Mouse (Mus musculus): ENCODE data around the gene Limch1.

The Limch1 gene

DNA sequence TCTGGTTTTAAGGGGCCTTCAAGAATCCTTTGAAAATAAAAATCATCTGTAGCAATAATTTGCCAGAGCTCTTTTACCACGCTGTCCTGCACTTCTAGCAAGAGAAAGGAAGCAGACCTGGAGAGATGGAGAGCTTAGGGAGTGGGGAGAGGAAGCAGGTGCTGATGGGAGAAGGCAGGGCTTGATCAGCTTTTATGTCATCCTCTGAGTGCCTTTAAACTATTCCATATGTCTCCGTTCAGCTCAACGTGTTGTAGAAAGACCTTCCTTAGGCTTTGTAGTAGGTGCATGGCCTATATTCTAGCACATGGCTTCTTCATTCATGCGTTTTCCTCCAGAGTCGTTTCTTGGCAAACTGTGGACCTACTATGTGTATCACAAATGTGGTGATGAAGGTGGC, 237.5 kb downstream of the Limch1 start:
- DNase-seq (ENCODE audit: low spot score), result no peak

DNA sequence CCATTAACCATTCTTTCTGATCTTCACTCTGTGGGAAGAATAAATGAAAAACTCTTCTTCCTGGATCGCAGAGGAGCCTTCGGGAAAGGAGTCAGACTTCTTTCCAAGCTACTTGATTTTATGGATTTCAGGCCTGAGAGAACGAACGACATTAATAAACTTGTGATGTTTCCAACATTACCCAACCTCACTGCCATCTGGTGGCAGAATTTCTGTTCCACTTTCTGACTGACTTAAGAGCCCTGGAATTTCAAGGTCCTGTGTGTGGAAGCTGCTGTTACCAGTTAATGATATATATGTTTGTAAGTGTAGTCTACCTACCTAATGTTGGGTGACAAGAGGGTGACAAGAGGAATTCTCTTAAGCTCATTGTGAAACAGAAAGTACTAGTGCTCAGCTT, 243.3 kb downstream of the Limch1 start:
- DNase-seq (ENCODE audit: low spot score), result no peak

GRCm38 (mm10) chr5:66989531-66989930, 243.9 kb downstream of the Limch1 start:
- DNase-seq (ENCODE audit: low spot score), result no peak

DNA sequence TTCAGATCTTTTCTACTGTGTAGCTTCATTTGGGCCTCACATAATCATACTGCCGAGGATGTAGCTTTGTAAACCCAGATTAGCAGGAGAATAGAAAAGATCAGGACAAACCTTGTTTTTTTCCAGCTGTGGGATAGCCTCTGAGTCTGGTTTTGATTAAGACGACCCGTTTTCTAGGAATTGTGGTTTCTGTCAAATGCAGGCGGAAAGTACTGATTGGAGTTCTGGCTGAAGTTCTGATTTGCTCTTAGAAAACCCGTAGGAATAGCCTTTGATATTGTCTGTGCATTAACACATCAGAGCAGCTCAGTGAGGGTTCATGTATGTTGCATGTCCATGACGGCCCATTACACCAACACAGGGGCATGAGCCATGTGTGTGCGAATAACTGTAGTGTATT, 246.8 kb downstream of the Limch1 start:
- no peak for DNase-seq (ENCODE audit: low spot score)

DNA sequence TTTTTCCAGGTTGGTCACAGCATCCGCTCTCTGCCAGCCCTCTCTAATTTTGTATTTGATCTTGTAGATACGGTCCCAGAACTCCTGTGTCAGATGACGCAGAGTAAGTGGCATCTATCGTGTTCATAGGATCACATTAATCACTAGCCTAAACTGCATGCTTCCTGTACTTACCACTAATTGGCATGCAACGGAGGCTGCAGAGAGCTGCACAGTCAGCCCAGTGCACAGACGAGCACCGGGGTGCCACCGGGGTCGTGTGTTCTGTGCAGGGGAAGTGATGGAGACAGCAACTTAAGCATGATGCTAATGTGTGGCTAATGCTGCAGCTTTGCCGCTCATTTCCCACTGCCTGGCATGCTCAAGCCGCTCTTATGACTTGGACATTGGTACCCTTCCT, 247.4 kb downstream of the Limch1 start:
- DNase-seq (ENCODE audit: low spot score), result no peak

DNA sequence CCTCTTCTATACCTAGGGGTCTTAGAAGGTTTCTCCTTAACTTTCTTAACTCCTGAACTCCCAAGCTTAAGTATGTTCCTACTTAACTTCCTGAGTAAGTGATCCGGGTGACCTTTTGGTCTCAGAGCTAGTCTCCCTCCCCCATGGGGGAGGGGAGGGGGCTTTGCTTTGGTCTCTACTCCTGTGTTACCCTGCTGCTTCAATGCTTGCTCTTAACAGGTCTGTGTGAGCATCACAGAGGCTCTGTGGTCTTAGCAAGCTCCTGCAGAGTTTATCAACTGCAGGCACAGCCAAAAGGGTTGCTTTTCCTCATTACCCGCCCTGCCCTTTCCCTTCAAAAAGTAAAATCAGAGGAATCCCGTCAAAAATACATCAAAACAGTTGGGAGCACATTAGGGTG, 250.5 kb downstream of the Limch1 start:
- DNase-seq (ENCODE audit: low spot score), result no peak

GRCm38 (mm10) chr5:66996886-66997599, 251.4 kb downstream of the Limch1 start:
- DNase-seq (ENCODE audit: low spot score), result peak; percentile 46

DNA sequence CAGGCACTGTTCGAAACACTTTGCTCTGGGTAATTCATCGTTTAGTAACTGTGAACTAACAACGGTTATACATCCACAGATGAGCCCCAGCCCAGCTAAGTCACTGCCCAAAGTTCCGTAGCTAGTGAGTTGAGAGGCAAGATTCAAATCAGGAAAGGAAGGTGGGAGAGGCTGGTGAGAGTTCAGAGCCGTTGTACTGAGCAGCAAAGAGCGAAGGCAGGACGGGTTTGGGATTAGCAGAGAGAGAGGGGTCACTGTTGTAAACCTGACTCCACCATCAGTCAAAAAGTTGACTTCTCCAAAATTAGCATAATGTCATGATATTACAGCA, 251.9 kb downstream of the Limch1 start:
- DNase-seq (ENCODE audit: low spot score), result no peak

DNA sequence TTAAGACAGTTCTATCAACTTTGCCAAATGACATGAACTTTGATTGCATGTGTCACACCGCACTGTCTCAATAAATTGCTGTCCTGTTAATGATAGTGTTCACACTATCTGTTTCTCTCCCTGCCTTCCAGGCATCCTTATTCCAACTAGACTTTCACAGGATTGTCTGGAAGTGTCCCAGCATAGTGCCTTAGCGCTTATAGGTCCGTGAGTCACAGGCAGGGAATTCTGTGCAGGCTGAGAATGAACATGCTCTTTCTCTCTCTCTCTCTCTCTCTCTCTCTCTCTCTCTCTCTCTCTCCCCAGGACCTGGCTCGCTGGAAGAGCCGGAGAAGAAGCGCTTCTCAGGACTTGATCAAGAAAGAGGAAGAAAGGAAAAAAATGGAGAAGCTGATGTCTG, 252.7 kb downstream of the Limch1 start:
- no peak for DNase-seq (ENCODE audit: low spot score)

DNA sequence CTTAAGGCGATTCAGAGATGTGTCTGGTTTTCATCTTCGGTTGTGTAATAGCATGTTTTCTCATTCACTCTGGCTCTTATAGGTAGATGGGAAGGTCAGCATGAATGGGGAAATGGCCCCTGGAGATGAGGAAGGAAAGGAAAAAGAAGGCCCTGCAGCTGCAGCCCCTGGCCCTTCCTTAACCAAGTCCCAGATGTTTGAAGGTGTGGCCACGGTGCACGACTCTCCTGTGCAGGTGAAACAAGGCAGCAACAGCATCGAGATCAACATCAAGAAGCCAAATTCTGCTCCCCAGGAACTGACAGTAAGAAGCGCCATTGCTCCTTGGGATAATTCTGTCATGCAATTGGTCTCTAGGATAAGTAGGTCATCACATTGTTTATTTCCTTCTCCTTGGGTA, 256.7 kb downstream of the Limch1 start:
- DNase-seq (ENCODE audit: low spot score), result no peak

GRCm38 (mm10) chr5:67004619-67005018, 259.0 kb downstream of the Limch1 start:
- DNase-seq (ENCODE audit: low spot score), result no peak

- DNase-seq (ENCODE audit: low spot score), result no peak
Measured at GRCm38 (mm10) chr5:67011043-67011870, 265.6 kb downstream of the Limch1 start.

DNA sequence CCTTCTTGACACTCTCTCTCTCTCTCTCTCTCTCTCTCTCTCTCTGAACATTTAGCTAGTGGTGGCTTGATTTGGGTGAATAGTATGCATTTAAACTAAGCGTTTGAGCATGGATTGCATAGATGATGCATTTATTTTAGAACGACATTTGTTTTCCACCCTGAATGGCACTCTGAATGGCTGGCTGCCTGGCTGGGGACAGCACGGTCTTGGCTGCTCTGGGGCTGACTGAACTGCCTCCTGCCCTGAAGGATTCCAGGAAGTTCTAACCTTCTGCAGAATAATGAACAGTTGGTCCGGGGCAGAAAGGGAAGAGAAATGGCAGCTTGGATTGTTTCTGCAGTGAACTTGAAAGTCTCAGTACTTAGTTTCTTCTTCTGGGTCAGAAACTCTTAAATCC, 266.4 kb downstream of the Limch1 start:
- DNase-seq (ENCODE audit: low spot score), result no peak

DNA sequence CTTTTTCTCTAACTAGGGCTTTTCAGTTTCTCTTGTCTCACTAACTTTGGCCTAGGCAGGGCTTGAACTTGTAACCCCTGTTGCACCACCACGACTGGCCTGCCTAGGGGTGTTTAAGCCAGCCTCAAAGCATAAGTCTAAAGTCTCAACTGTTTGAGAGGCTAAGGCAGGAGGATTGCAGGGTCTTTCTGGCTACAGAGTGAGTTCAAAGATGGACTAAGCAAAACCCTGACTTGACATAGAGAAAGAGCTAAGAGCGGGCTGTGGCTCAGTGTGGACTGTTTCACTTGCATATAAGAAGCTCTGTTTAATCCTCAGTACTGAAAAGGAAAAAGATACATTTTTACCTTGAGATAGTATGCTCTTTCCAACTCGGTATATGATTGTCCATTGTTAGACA, 268.3 kb downstream of the Limch1 start:
- DNase-seq (ENCODE audit: low spot score), result no peak

DNA sequence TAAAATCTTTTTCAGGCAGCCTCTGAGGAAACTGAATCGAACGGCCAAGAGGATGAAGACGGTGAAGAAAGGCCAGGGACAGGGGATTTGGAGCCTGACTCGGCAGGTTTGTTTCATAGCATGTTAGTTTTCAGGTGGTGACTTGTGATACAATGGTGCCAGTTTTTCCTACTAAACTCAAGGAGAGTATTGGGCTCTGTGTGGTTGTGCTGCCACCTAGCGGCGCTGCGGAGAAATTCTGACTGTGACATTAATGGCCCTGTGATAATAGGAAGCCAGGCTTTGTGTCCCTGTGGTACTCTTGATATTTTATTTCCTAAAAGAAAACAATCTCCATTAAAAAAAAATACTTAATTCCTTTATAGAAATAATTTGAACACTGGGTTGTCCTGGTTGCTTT, 270.8 kb downstream of the Limch1 start:
- peak; percentile 21 for DNase-seq (ENCODE audit: low spot score)

DNA sequence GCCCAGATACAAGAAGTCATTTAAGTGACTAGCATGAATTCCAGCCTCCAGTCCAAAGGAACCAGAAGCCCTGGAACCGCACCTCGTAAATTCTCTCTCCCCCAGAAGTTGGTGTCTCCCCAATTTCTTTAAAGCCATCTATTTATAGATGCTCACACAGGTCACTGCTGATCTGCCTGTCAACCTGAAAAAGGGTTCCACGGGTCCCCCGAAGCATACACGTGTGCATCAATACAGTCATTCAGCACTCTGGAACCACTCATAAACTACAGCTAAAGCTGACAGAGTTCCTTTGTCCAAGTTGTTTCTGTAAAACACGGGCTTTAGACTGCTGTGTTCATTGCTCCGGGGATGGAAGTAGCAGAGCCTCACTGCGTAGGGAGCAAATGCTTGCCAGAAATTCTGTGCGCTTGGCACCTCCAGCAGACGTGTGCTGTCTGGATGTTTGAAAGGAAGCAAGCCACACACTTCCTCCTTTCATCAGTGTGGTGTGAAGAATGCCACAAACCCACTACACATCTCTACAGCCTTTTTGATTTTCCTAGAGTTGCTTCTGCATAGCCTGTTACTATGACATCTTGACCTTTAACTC, 278.9 kb downstream of the Limch1 start:
- DNase-seq (ENCODE audit: low spot score), result no peak

DNA sequence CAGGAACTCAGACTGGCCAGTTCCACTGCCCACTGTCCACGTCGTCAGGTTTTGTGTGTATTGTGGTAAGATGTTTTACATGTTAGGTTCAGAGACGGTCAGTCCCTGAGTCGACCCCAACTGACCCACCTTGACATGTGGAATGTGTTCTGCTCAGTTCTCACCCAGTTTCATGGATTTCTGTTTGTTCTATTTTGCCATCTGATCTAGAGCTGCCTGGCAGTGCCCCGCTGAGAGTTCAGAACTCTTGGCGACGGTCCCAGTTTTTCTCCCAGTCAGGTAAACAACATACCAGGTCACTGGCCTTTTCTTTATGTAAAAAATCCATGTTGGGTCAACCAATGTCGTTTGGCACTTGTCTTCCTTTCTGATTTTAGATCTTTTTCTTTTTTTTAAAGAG, 279.5 kb downstream of the Limch1 start:
- no peak for DNase-seq (ENCODE audit: low spot score)

DNA sequence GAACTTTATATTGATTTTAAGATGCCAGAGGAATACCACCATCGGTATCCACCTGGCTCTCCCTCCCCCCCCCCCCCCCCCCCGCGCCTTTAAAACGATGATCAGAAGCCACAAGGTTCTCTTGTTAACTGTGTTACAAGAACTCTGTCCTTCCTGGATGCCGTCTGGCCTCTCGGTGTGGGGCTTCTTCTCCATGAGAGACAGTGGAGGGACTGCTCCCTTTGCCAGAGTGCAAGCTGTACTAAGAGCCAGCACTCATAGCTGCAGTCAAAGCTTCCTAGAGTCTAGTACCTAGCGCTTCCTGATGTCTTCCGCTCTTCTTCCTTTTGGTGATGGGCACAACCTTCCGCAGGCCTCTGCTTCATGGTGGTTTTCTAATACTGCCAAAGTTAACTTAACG, 280.0 kb downstream of the Limch1 start:
- DNase-seq (ENCODE audit: low spot score), result no peak

- DNase-seq (ENCODE audit: low spot score), result no peak
Measured at GRCm38 (mm10) chr5:67028786-67029185, 283.2 kb downstream of the Limch1 start.

GRCm38 (mm10) chr5:67029946-67030345, 284.3 kb downstream of the Limch1 start:
- no peak for DNase-seq (ENCODE audit: low spot score)

DNA sequence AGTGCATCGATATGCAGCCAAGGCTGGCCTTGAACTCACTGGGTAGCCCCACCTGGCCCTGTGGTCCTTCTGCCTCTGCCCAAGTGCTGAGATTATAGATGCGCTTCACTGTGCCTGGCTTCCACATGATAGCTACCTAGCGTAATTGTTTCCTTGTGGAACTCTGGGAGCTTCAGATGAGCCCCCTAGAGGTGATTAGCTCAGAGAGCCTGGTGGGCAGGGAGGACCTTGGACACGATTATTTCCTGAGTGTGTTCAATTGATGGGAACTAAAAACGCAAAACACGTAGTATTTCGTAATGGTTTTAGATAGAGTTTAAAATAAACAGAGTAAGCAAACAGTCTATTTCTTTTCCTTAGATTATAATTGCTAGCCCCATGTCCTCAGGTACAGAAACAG, 287.0 kb downstream of the Limch1 start:
- no peak for DNase-seq (ENCODE audit: low spot score)

- no peak for DNase-seq (ENCODE audit: low spot score)
Measured at GRCm38 (mm10) chr5:67043932-67044331, 298.3 kb downstream of the Limch1 start.

DNA sequence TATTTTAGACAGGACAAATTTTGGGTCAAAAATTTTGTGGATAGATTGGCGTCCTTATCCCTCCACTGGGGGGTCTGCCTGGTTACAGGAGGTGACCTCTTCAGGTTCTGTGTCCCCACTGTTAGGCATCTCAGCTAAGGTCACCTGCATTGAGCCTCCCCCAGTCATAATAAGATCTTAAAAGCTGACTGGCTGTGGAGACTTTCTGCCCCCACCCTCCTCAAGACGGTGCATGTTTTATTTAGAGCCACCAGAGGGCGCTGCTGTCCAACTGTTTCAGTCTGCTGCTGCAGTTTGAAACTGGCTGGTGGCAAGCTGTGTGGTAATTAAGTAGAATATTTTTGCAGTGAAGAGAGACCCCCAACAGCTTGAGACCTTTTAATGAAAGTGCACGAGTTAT, 302.4 kb downstream of the Limch1 start:
- no peak for DNase-seq (ENCODE audit: low spot score)
